In genomic region chr4:130387256-130387655, GRCm38 (mm10) we compare ENCODE assay signal across 13 mouse cellular contexts. TPM values are rescaled to one million over a fixed set of nuclear protein-coding genes. Genes with fewer than 3 reads are reported as not detected.
A peak's percentile ranks its signal among the peaks of the same experiment; 100 is the strongest.
DNase-seq lines count a peak whose midpoint lies in the region; TF ChIP-seq lines count a peak whose summit lies in the region.
"Had no signal": no experiment of that assay in that cellular context is flagged by ENCODE, and none has a peak within 500 bp of the region (broad histone marks: within the 10 kb centered on the region; RNA-seq: fewer than 3 reads in every experiment).

No protein-coding gene starts in this region.

- WGBS in heart, adult 2 months, result 48% methylated on average over 3 of the region's 3 CpGs
- 17% methylated on average over 3 of the region's 3 CpGs for WGBS in cerebellum, adult 2 months

- H3K79me2 ChIP-seq in heart, adult 2 months (replicated peaks; ENCODE audit: control insufficient read depth, insufficient read depth, low read length), result no peaks in the 10 kb centered on the region

- H3K4me1 ChIP-seq in heart, adult 2 months (ENCODE audit: control insufficient read depth, insufficient read depth, low read length), result peaks cover 3% of the 10 kb centered on the region
- H3K4me1 ChIP-seq in cerebellum, adult 2 months (ENCODE audit: control insufficient read depth, insufficient read depth, low read length), result peaks cover 16% of the 10 kb centered on the region
- H3K4me1 ChIP-seq: heart, embryonic 15.5 days; liver, embryonic 15.5 days; midbrain, embryonic 12.5 days had no signal

- H3K27me3 ChIP-seq in heart, adult 2 months (ENCODE audit: control insufficient read depth, insufficient read depth, low read length), result no peaks in the 10 kb centered on the region
- no peaks in the 10 kb centered on the region for H3K27me3 ChIP-seq in cerebellum, adult 2 months (ENCODE audit: control insufficient read depth, insufficient read depth, low read length)
- H3K27me3 ChIP-seq: heart, embryonic 15.5 days; hindbrain, embryonic 13.5 days; liver, embryonic 15.5 days; midbrain, embryonic 12.5 days had no signal

- no peak overlapping the region for H3K27ac ChIP-seq in heart, adult 2 months
- peak overlapping the region; percentile 95 for H3K27ac ChIP-seq in cerebellum, adult 2 months (ENCODE audit: insufficient read depth, low read length)
- H3K27ac ChIP-seq: heart, embryonic 15.5 days; hindbrain, embryonic 13.5 days; kidney, postnatal 0 days; liver, embryonic 15.5 days; midbrain, embryonic 12.5 days had no signal

- no peak overlapping the region for H3K9ac ChIP-seq in heart, adult 2 months (ENCODE audit: low read depth, low read length)
- H3K9ac ChIP-seq: heart, embryonic 15.5 days; hindbrain, embryonic 13.5 days; liver, embryonic 15.5 days; midbrain, embryonic 12.5 days had no signal

- H3K36me3 ChIP-seq in heart, adult 2 months (ENCODE audit: control insufficient read depth, insufficient read depth, low read length), result no peaks in the 10 kb centered on the region; the same call in 1 of the 2 replicates

- no peak overlapping the region for H3K4me3 ChIP-seq in heart, adult 2 months
- H3K4me3 ChIP-seq in cerebellum, adult 2 months (replicated peaks; ENCODE audit: insufficient read depth, low read depth, low read length), result no peak overlapping the region
- H3K4me3 ChIP-seq: heart, embryonic 15.5 days; hindbrain, embryonic 13.5 days; liver, embryonic 15.5 days; midbrain, embryonic 12.5 days had no signal

- TF ChIP-seq CTCF in heart, adult 2 months (IDR thresholded peaks at IDR 0.05), result no peak
- TF ChIP-seq CTCF in cerebellum, adult 2 months (IDR thresholded peaks at IDR 0.05; ENCODE audit: borderline replicate concordance, insufficient read depth, low read depth, low read length), result no peak

- peak; percentile 15 for DNase-seq in heart, adult 8-10 months (ENCODE audit: low spot score)
- no peak for DNase-seq in heart, adult 2 months
- DNase-seq in adipocyte (ENCODE audit: low spot score), result peak; percentile 71
- DNase-seq in cerebellum, adult 2 months, result peak; percentile 66 to 85
- DNase-seq in gastrocnemius, postnatal 36 days, result peak; percentile 15
- DNase-seq in layer of hippocampus, adult 8-10 months (ENCODE audit: low spot score in 2 of 2), result no peak
- DNase-seq in right cerebral cortex, adult 18-20 months, result no peak
- DNase-seq: lung, postnatal 4 days had no signal

- TF ChIP-seq POLR2A in heart, adult 2 months (IDR thresholded peaks at IDR 0.05; ENCODE audit: insufficient read depth, low read depth, low read length), result no peak
- TF ChIP-seq POLR2A in cerebellum, adult 2 months (IDR thresholded peaks at IDR 0.05; ENCODE audit: borderline replicate concordance, insufficient read depth, low read length), result no peak

- intact Hi-C loops in heart, adult 2 months (cut with DNase I), result no loop called here
- intact Hi-C loops in gastrocnemius, postnatal 36 days (cut with DNase I), result no loop called here

- no peak for TF ChIP-seq EP300 in heart, adult 2 months (IDR thresholded peaks at IDR 0.05; ENCODE audit: insufficient read depth, low read depth, low read length)

RNA-seq across cellular contexts. Expression of gene Snrnp40, which starts 27.3 kb away (rescaled TPM):
- total RNA-seq in heart, adult 8-10 months (2022), result 10 to 100 TPM; 12.8 to 17.2 (median 16.7) TPM
- total RNA-seq in heart, adult 2 months (2021), result 10 to 100 TPM; 14.5 to 14.9 TPM
- polyA plus RNA-seq in heart, adult 2 months (2012; rRNA removed), result 15.7 and 22.6 TPM in 2 replicates
- 35.7 and 39.5 TPM in 2 replicates for polyA plus RNA-seq in cerebellum, adult 2 months (2012; rRNA removed)
- total RNA-seq in gastrocnemius, postnatal 36 days (2021), result 10 to 100 TPM; 10.6 to 13.8 TPM
- 10 to 100 TPM; 29.4 to 32.3 (median 30.6) TPM for total RNA-seq in layer of hippocampus, adult 8-10 months (2022)

RNA-seq across cellular contexts. Expression of gene Zcchc17, which starts 27.5 kb away (rescaled TPM):
- total RNA-seq in heart, adult 8-10 months (2022), result 10 to 100 TPM; 24.2 to 35.4 (median 29.0) TPM
- 10 to 100 TPM; 25.8 to 30.7 TPM for total RNA-seq in heart, adult 2 months (2021)
- 15.0 and 25.6 TPM in 2 replicates for polyA plus RNA-seq in heart, adult 2 months (2012; rRNA removed)
- 87.9 and 89.6 TPM in 2 replicates for polyA plus RNA-seq in cerebellum, adult 2 months (2012; rRNA removed)
- 10 to 100 TPM; 38.5 to 41.7 TPM for total RNA-seq in gastrocnemius, postnatal 36 days (2021)
- 10 to 100 TPM; 51.1 to 63.2 (median 59.1) TPM for total RNA-seq in layer of hippocampus, adult 8-10 months (2022)

Comparison
In these comparisons a context has a peak if more than half of its experiments do, and no peak if none do; other contexts are left out.
1. DNase-seq: peak in heart, adult 8-10 months (single experiment), adipocyte (single experiment), cerebellum, adult 2 months (2 of 2) and gastrocnemius, postnatal 36 days (2 of 2); none in heart, adult 2 months (0 of 2), layer of hippocampus, adult 8-10 months (0 of 2) and right cerebral cortex, adult 18-20 months (single experiment).